Comparison of ENCODE assay signal across 23 mouse cellular contexts in the genomic region with DNA sequence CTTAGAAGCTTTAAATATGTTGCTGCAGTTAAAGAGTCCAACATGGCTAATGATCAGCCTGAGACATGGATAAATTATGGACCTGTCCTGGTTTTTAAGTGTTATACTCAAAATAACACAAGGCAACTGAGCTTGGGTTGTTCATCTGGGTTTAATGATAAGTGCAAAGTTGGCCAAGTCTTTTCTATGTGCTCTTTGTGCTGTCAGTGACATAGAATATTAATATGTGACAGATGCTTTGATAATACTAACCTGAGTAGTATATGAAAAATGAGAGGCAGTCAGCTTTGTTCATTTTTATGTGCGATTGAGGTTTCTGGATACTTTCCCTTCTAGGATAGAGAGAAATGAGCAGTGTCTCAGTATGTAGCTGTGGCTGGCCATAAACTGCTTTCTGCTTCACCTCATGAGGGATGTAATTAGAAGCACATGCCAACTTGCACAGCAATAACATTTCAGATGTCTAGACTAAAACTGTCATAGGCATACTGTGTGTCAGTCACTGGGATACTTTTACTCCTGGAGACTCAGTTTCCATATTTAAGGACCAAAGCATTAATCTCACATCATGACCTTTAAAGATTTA.
DNase-seq lines count a peak whose midpoint lies in the region; ATAC-seq lines count a peak whose summit lies in the region.
"Had no signal": no experiment of that assay in that cellular context is flagged by ENCODE, and none has a peak within 500 bp of the region (broad histone marks: within the 10 kb centered on the region; RNA-seq: fewer than 3 reads in every experiment).

No protein-coding gene starts in this region.

- WGBS in embryonic facial prominence, embryonic 14.5 days: 32% methylated on average over 1 of the region's 1 CpGs
- WGBS in limb, embryonic 15.5 days: 24% methylated on average over 1 of the region's 1 CpGs

- DNase-seq in embryo, embryonic 11 days: peak; percentile 14
- DNase-seq in embryo, embryonic 10 days (ENCODE audit: low spot score): no peak
- DNase-seq in embryonic facial prominence, embryonic 14.5 days (ENCODE audit: low spot score): peak; percentile 35
- peak; percentile 52 for DNase-seq in hindlimb bud, embryonic 11.5 days (ENCODE audit: extremely low spot score, low read depth, low spot score)
- no peak for DNase-seq in adrenal gland, adult 8-10 months
- DNase-seq in thymus, postnatal 36 days: no peak
- no peak for DNase-seq in right cerebral cortex, postnatal 25 days
- DNase-seq: adrenal gland, postnatal 14 days; cerebellum, adult 11 months; cerebellum, adult 2 months; cerebellum, adult 9-11 months; cerebellum, postnatal 25 days; gastrocnemius, adult 2 months; gastrocnemius, postnatal 14 days; heart, adult 11 months had no signal

- no peaks in the 10 kb centered on the region for H3K9me3 ChIP-seq in embryonic facial prominence, embryonic 14.5 days (ENCODE audit: control insufficient read depth, low read length)
- no peaks in the 10 kb centered on the region for H3K9me3 ChIP-seq in limb, embryonic 15.5 days
- H3K9me3 ChIP-seq: embryonic facial prominence, embryonic 13.5 days; forebrain, embryonic 15.5 days; hindbrain, embryonic 12.5 days; hindbrain, embryonic 15.5 days; intestine, embryonic 15.5 days had no signal

- no peaks in the 10 kb centered on the region for H3K36me3 ChIP-seq in embryonic facial prominence, embryonic 14.5 days (ENCODE audit: control insufficient read depth, insufficient read depth, low read length)
- no peaks in the 10 kb centered on the region for H3K36me3 ChIP-seq in limb, embryonic 15.5 days
- H3K36me3 ChIP-seq: embryonic facial prominence, embryonic 13.5 days; forebrain, embryonic 15.5 days; hindbrain, embryonic 12.5 days; hindbrain, embryonic 15.5 days; intestine, embryonic 15.5 days had no signal

- no peak overlapping the region for H3K9ac ChIP-seq in embryonic facial prominence, embryonic 14.5 days (ENCODE audit: low read depth, low read length)
- H3K9ac ChIP-seq in limb, embryonic 15.5 days: no peak overlapping the region
- H3K9ac ChIP-seq: embryonic facial prominence, embryonic 13.5 days; forebrain, embryonic 15.5 days; hindbrain, embryonic 12.5 days; hindbrain, embryonic 15.5 days; intestine, embryonic 15.5 days had no signal

- H3K4me1 ChIP-seq in embryonic facial prominence, embryonic 14.5 days (ENCODE audit: control insufficient read depth, insufficient read depth, low read length): no peaks in the 10 kb centered on the region
- no peaks in the 10 kb centered on the region for H3K4me1 ChIP-seq in limb, embryonic 15.5 days
- H3K4me1 ChIP-seq: embryonic facial prominence, embryonic 13.5 days; forebrain, embryonic 15.5 days; hindbrain, embryonic 12.5 days; hindbrain, embryonic 15.5 days; intestine, embryonic 15.5 days had no signal

- H3K4me3 ChIP-seq in embryonic facial prominence, embryonic 14.5 days (ENCODE audit: low read depth, low read length): no peak overlapping the region
- no peak overlapping the region for H3K4me3 ChIP-seq in limb, embryonic 15.5 days
- H3K4me3 ChIP-seq: embryonic facial prominence, embryonic 13.5 days; forebrain, embryonic 15.5 days; gastrocnemius, adult 2 months; hindbrain, embryonic 12.5 days; hindbrain, embryonic 15.5 days; intestine, embryonic 15.5 days had no signal

- no peak for ATAC-seq in embryonic facial prominence, embryonic 14.5 days (ENCODE audit: low read depth)
- ATAC-seq in limb, embryonic 15.5 days (ENCODE audit: insufficient number of reproducible peaks, low FRiP score, low TSS enrichment, low read depth): peak; percentile 55; the same call in 1 of the 2 replicates
- ATAC-seq: forebrain, embryonic 15.5 days; intestine, embryonic 15.5 days; Patski had no signal

- no peaks in the 10 kb centered on the region for H3K27me3 ChIP-seq in embryonic facial prominence, embryonic 14.5 days (replicated peaks; ENCODE audit: control insufficient read depth, insufficient read depth, low read length)
- H3K27me3 ChIP-seq in limb, embryonic 15.5 days: no peaks in the 10 kb centered on the region
- H3K27me3 ChIP-seq: embryonic facial prominence, embryonic 13.5 days; forebrain, embryonic 15.5 days; hindbrain, embryonic 12.5 days; hindbrain, embryonic 15.5 days; intestine, embryonic 15.5 days; Patski had no signal

- no peak overlapping the region for H3K27ac ChIP-seq in embryonic facial prominence, embryonic 14.5 days (replicated peaks; ENCODE audit: low read depth, low read length)
- no peak overlapping the region for H3K27ac ChIP-seq in limb, embryonic 15.5 days
- H3K27ac ChIP-seq: embryonic facial prominence, embryonic 13.5 days; forebrain, embryonic 15.5 days; gastrocnemius, adult 2 months; hindbrain, embryonic 12.5 days; hindbrain, embryonic 15.5 days; intestine, embryonic 15.5 days had no signal

- no peak overlapping the region for H3K4me2 ChIP-seq in embryonic facial prominence, embryonic 14.5 days (ENCODE audit: low read depth, low read length)
- H3K4me2 ChIP-seq in limb, embryonic 15.5 days: no peak overlapping the region
- H3K4me2 ChIP-seq: embryonic facial prominence, embryonic 13.5 days; forebrain, embryonic 15.5 days; heart, embryonic 11.5 days; hindbrain, embryonic 12.5 days; hindbrain, embryonic 15.5 days; intestine, embryonic 15.5 days had no signal

Comparison
In these comparisons a context has a peak if more than half of its experiments do, and no peak if none do; other contexts are left out.
1. DNase-seq: peak in embryo, embryonic 11 days (single experiment), embryonic facial prominence, embryonic 14.5 days (single experiment) and hindlimb bud, embryonic 11.5 days (single experiment); none in embryo, embryonic 10 days (single experiment), adrenal gland, adult 8-10 months (single experiment), thymus, postnatal 36 days (0 of 2) and right cerebral cortex, postnatal 25 days (single experiment).